Mouse (Mus musculus) spleen, adult 2 months (tissue): ENCODE measurements around the gene Gna14. TPM values are rescaled to one million over a fixed set of nuclear protein-coding genes. Genes with fewer than 3 reads are reported as not detected.

ENCODE experiments used
- DNase-seq, 2 experiments: peaks; one replicate each; pipeline versions ENCODE4 v3.0.0 to v3.0.0-alpha.2; 2012 to 2021; ENCODE audit warnings: low spot score in 2 of 2, low read depth in 1 of 2
- H3K27ac ChIP-seq: fragments of 200-500 bp; 2 replicates; pipeline ENCODE4 v1.5.1; 2012; ENCODE audit warnings: low read length, inconsistent platforms; ENCODE audit not compliant: insufficient read depth
- H3K27me3 ChIP-seq: fragments of 200-500 bp; 2 replicates; pipeline ENCODE4 v1.6.1; 2012; ENCODE audit warnings: mild to moderate bottlenecking, moderate library complexity, low read length, inconsistent platforms; ENCODE audit not compliant: control insufficient read depth, insufficient read depth
- H3K36me3 ChIP-seq: fragments of 200-500 bp; 2 replicates; pipeline ENCODE4 v1.6.1; 2012; ENCODE audit warnings: mild to moderate bottlenecking, low read length, inconsistent platforms; ENCODE audit not compliant: control insufficient read depth, insufficient read depth
- H3K4me1 ChIP-seq: fragments of 200-500 bp; 2 replicates; pipeline ENCODE4 v1.6.1; 2011; ENCODE audit warnings: inconsistent platforms; ENCODE audit not compliant: control insufficient read depth, insufficient read depth, insufficient read length
- H3K4me3 ChIP-seq: fragments of 200-500 bp; 2 replicates; pipeline ENCODE4 v1.5.1; 2011; ENCODE audit warnings: mild to moderate bottlenecking, inconsistent platforms; ENCODE audit not compliant: insufficient read depth, insufficient read length; ENCODE audit errors: extremely low read depth
- CTCF ChIP-seq: fragments of 200-500 bp; IDR thresholded peaks from 2 replicates; pipeline ENCODE4 v1.5.1; 2011; ENCODE audit warnings: mild to moderate bottlenecking, inconsistent platforms; ENCODE audit not compliant: insufficient read depth, insufficient read length, insufficient replicate concordance; ENCODE audit errors: extremely low read depth
- POLR2A ChIP-seq: fragments of 200-500 bp; IDR thresholded peaks from 2 replicates; pipeline ENCODE4 v1.6.1; 2011; ENCODE audit warnings: low read depth, low read length, inconsistent platforms
- WGBS: fragments of 180-500 bp; shearing (Covaris S2); methylation state at CpG from one replicate; pipeline ENCODE4 v1.1.7; 2018; 5-methylcytosine and 5-hydroxymethylcytosine counted together
- polyA plus RNA-seq: library from polyadenylated mRNA; depleted of rRNA; stranded (reverse); fragments of >200 nt; gene quantifications from 2 replicates; pipeline ENCODE4 v1.2.3, GENCODE M21; 2012

Gna14 gene
- polyA plus RNA-seq, 1 experiment: 0.74 TPM

DNA sequence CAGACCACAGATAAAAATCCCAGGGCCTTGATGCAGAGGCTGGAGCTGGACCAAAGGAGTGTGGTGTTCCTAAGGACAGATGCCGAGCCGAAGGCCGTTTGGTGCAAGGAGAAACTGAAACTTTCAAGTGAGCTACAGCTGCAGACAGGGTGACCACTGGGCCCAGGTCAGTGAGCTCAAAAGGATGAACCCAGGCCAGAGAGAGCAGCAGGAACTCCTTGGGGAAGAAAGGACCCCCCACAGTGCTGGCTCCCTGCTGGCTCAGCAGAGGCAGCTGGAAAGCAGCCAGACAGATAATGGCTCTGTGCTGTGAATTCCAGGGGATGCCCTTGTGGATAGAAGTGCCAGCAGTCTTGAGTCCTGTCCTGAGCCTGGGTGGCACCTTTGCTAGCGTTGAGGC, 3.7 kb downstream of the Gna14 start:
- no peaks in the 10 kb centered on the region for H3K36me3 ChIP-seq
- H3K27ac ChIP-seq: no peak overlapping the region
- DNase-seq: no peak
- 84% methylated on average over 4 of the region's 4 CpGs for WGBS
- no peaks in the 10 kb centered on the region; the same call in 1 of the 2 replicates for H3K4me1 ChIP-seq
- peaks cover 9% of the 10 kb centered on the region for H3K27me3 ChIP-seq
- H3K4me3 ChIP-seq: no peak overlapping the region
- TF ChIP-seq POLR2A: no peak
- TF ChIP-seq CTCF: no peak

DNA sequence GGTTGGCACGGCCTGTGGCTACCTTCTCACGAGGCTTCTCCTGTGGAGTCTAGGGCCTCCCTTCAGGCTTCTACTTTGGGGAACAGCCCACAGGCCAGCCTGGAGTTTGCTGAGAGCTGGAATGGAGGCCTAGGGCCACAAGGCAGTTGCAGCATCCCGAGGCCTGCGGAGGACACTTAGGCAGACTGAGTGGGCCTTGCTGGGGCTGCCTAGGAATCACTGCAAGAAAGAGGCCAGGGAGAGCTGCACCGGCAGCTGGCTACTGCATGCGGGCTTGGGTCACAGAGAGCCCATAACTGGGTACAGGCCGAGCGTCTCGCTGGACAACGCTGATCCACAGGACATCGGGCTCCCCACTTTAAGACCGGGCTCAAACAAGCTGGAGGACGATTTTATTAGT, 4.3 kb downstream of the Gna14 start:
- 90% methylated on average over 13 of the region's 13 CpGs for WGBS
- Histone ChIP-seq H3K36me3 (no peaks in the 10 kb centered on the region), H3K27me3 (peaks cover 9% of the 10 kb centered on the region), H3K4me1 (no peaks in the 10 kb centered on the region; the same call in 1 of the 2 replicates), H3K4me3 (no peak overlapping the region), H3K27ac (no peak overlapping the region)
- TF ChIP-seq CTCF (no peak), POLR2A (no peak)
- DNase-seq: no peak

DNA sequence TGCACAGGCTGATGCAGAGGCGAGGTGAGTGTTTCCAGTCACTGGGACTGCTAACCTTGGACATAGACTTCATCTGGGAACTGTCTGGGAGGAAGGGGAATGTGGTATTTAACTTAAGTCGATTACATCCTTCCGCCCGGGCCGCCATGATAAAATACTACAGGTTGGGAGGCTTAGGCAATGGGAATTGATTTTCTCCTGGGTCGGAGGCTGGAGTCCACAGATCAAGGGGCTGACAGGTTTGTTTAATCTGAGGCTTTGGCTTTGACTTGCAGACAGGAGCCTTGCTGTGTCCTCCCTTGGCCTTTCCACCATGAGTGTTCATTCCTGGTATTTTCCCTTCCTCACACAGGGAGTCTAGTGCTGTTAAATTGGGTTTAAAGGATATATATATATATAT, 5.8 kb downstream of the Gna14 start:
- no peak for TF ChIP-seq CTCF
- TF ChIP-seq POLR2A: no peak
- Histone ChIP-seq H3K27me3 (peaks cover 6% of the 10 kb centered on the region), H3K27ac (no peak overlapping the region), H3K4me1 (no peaks in the 10 kb centered on the region), H3K36me3 (no peaks in the 10 kb centered on the region), H3K4me3 (no peak overlapping the region)
- 90% methylated on average over 6 of the region's 6 CpGs for WGBS
- DNase-seq: no peak

- Histone ChIP-seq H3K4me1 (peaks cover under 1% of the 10 kb centered on the region; the same call in 1 of the 2 replicates), H3K27me3 (no peaks in the 10 kb centered on the region), H3K27ac (no peak overlapping the region), H3K4me3 (no peak overlapping the region), H3K36me3 (no peaks in the 10 kb centered on the region)
- TF ChIP-seq CTCF (no peak), POLR2A (no peak)
- 62% methylated on average over 5 of the region's 5 CpGs for WGBS
- DNase-seq: no peak
These were observed 7.8 kb downstream of the Gna14 start for GRCm38 (mm10) chr19:16443335-16443734.

DNA sequence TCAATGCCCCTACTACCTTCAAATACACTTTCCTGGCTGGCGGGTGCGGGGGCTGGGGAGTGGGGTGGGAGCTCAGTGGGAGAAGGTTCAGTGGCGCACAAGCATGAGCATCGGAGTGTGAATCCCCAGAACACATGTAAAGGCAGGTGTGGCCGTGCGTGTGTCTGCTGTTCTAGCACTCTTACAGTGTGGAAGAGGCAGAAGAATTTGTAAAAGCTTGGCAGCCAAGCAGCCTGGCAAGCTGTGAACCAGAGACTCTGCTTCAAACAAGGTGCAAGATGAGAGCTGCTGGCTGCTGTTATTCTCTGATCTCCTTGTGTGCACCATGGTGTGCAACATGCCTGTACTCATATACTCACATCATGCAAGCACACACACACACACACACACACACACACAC, 11.1 kb downstream of the Gna14 start:
- no peak overlapping the region for H3K4me3 ChIP-seq
- DNase-seq: no peak
- TF ChIP-seq POLR2A (no peak), CTCF (no peak)
- no peak overlapping the region for H3K27ac ChIP-seq
- no peaks in the 10 kb centered on the region for H3K36me3 ChIP-seq
- H3K4me1 ChIP-seq: peaks cover 4% of the 10 kb centered on the region; the same call in 1 of the 2 replicates
- H3K27me3 ChIP-seq: no peaks in the 10 kb centered on the region
- WGBS: 81% methylated on average over 6 of the region's 6 CpGs

- no peaks in the 10 kb centered on the region for H3K36me3 ChIP-seq
- H3K27me3 ChIP-seq: no peaks in the 10 kb centered on the region
- no peak for DNase-seq
- no peak overlapping the region for H3K27ac ChIP-seq
- no peak overlapping the region for H3K4me3 ChIP-seq
- 86% methylated on average over 6 of the region's 6 CpGs for WGBS
- H3K4me1 ChIP-seq: peaks cover 4% of the 10 kb centered on the region; the same call in 1 of the 2 replicates
- TF ChIP-seq POLR2A: no peak
- no peak for TF ChIP-seq CTCF
These were observed 12.5 kb downstream of the Gna14 start for GRCm38 (mm10) chr19:16447832-16448621.

GRCm38 (mm10) chr19:16448796-16449195, 13.2 kb downstream of the Gna14 start:
- Histone ChIP-seq H3K36me3 (no peaks in the 10 kb centered on the region), H3K4me3 (no peak overlapping the region), H3K4me1 (peaks cover 4% of the 10 kb centered on the region; the same call in 1 of the 2 replicates), H3K27me3 (no peaks in the 10 kb centered on the region), H3K27ac (no peak overlapping the region)
- no peak for DNase-seq
- no peak for TF ChIP-seq CTCF
- 24% methylated on average over 5 of the region's 5 CpGs for WGBS
